Mouse (Mus musculus): ENCODE measurements around the gene Ptpn11.

DNA sequence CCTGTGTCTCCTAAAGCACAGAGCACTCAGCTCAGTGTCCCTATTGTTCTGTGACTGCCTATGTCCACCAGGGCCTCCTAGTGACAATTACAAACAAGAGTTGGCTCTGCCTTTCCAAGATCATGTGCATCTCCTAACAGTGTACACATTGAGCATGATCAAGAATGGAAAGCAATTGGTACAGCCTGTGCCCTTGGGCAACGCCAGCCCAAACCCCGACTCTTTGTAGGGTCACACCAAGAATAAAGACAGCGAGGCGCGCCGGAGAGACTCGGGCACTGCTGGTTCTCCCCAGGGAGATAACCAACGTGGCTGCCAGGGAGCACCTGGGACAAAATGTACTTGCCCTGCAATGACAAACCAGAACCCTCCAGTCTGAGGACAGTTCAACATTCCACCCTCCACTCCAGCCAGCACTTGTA is 3.6 kb downstream of the Ptpn11 start:
- TF ChIP-seq EP300 (IDR thresholded peaks at IDR 0.05; ENCODE audit: low read depth) (no peak), CTCF (IDR thresholded peaks at IDR 0.05; ENCODE audit: low read depth) (no peak)
